Mouse (Mus musculus): ENCODE data around the gene Scp2d1. TPM values are rescaled to one million over a fixed set of nuclear protein-coding genes. Genes with fewer than 3 reads are reported as not detected.

Gene Scp2d1
- not detected for polyA plus RNA-seq (2014; fragmentation: Illumina TruSeq; extraction: RNeasy Lipid Tissue Mini Kit (QIAGEN cat#74804); ENCODE audit: insufficient read depth, low read depth, low replicate concordance)

DNA sequence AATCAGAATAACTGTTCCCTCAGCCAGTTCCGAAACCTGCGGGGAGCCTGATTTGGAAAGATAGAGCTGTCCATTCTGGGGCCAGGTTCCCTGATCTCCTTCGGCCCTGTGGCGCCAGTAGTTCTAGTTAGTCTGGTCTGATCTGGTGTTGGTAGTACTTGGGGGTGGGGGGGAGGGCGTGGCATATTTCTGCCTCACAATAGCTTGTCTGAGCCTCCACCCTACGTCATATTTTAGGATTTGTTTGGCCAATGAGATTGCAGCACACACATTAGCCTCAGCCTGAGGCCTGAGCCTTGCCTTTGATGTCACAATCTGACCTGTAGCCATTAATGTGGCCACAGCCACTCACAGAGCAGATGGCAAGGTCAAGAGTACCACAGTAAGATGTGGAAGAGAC lies at the start of gene Scp2d1:
TSS of gene Scp2d1 (plus strand) at position 301 of the 400 bp plus-strand sequence.

Other genes starting within 250 kb of the Scp2d1 start
- gene Smim26, start 229.6 kb upstream of the Scp2d1 start, polyA plus RNA-seq (2014; fragmentation: Illumina TruSeq; extraction: RNeasy Lipid Tissue Mini Kit (QIAGEN cat#74804); ENCODE audit: insufficient read depth, low read depth, low replicate concordance), result 54.3 TPM
- gene Dtd1, start 223.8 kb upstream of the Scp2d1 start, polyA plus RNA-seq (2014; fragmentation: Illumina TruSeq; extraction: RNeasy Lipid Tissue Mini Kit (QIAGEN cat#74804); ENCODE audit: insufficient read depth, low read depth, low replicate concordance), result 23.8 TPM

Data from lung, adult 10 weeks (tissue).